Mouse (Mus musculus) embryonic fibroblast, embryonic 13.5 days (primary cell): ENCODE measurements at regions not wholly inside any gene's neighbourhood (a gene's known extent, or its start where the extent isn't known, plus 50 kb on each side); places are given as distances from the start of the nearest gene placed in this dataset.

Experiments
- CTCF ChIP-seq: IDR thresholded peaks from 2 replicates; pipeline ENCODE4 v1.5.1; 2011; ENCODE audit warnings: mild to moderate bottlenecking, control low read depth, low read length, moderate library complexity, borderline replicate concordance; ENCODE audit not compliant: insufficient read depth
- POLR2A ChIP-seq: IDR thresholded peaks from 2 replicates; pipeline ENCODE4 v1.6.1; 2011; ENCODE audit warnings: low read depth, mild to moderate bottlenecking, control low read depth, low read length, moderate library complexity

GRCm38 (mm10) chr7:71991206-71991605 is 315.2 kb downstream of the Mctp2 start:
- TF ChIP-seq CTCF (no peak), POLR2A (no peak)
